Mouse (Mus musculus) CH12.LX (cell line): ENCODE data around the gene Zfyve19. TPM values are rescaled to one million over a fixed set of nuclear protein-coding genes. Genes with fewer than 3 reads are reported as not detected.

ENCODE experiments used
- DNase-seq: peaks from one replicate; pipeline ENCODE4 v3.0.0-alpha.2; 2013; ENCODE audit errors: extremely low read depth
- H3K27ac ChIP-seq: 2 replicates; pipeline ENCODE4 v1.5.1; 2012; ENCODE audit warnings: low read depth, mild to moderate bottlenecking, control low read depth, moderate library complexity; ENCODE audit not compliant: insufficient read depth
- H3K27me3 ChIP-seq: replicated peaks from 2 replicates; pipeline ENCODE3; 2012; ENCODE audit warnings: inconsistent platforms
- H3K36me3 ChIP-seq, 2 experiments: replicated peaks in 1 of 2; 2 replicates each; pipeline versions ENCODE3 to v1.6.1; 2012; ENCODE audit warnings: inconsistent platforms in 1 of 2, low read length in 1 of 2, mild to moderate bottlenecking in 1 of 2, mixed read lengths in 1 of 2, moderate library complexity in 1 of 2; ENCODE audit not compliant: control insufficient read depth in 1 of 2, insufficient read depth in 1 of 2
- H3K4me1 ChIP-seq, 2 experiments: 2 replicates each; pipeline ENCODE4 v1.6.1; 2012; ENCODE audit warnings: inconsistent platforms in 1 of 2, moderate library complexity in 1 of 2; ENCODE audit not compliant: insufficient read depth in 2 of 2, control insufficient read depth in 1 of 2
- H3K4me2 ChIP-seq: 2 replicates; pipeline ENCODE4 v1.6.1; 2012; ENCODE audit warnings: low read depth, mild to moderate bottlenecking, control low read depth; ENCODE audit not compliant: poor library complexity, insufficient read depth, severe bottlenecking
- H3K4me3 ChIP-seq, 3 experiments: fragments of 150-350 bp in 1 of 3; sonication (generic) in 1 of 3; replicated peaks in 1 of 3; 2 replicates each; pipeline versions ENCODE3 to v1.5.1; 2011 to 2012; ENCODE audit warnings: low read depth in 2 of 3, low read length in 2 of 3, mild to moderate bottlenecking in 2 of 3, moderate library complexity in 2 of 3, control low read depth in 1 of 3, improper control_type of control experiment in 1 of 3, inconsistent platforms in 1 of 3, mixed read lengths in 1 of 3; ENCODE audit not compliant: poor library complexity in 1 of 3
- H3K79me2 ChIP-seq: replicated peaks from 2 replicates; pipeline ENCODE4 v1.6.1; 2012; ENCODE audit warnings: mild to moderate bottlenecking, moderate library complexity; ENCODE audit not compliant: control insufficient read depth, poor library complexity, insufficient read depth, severe bottlenecking; ENCODE audit errors: extremely low read depth
- H3K9ac ChIP-seq: 2 replicates; pipeline ENCODE4 v1.6.1; 2012; ENCODE audit warnings: low read depth, mild to moderate bottlenecking, control low read depth, moderate library complexity; ENCODE audit not compliant: insufficient read depth
- H3K9me3 ChIP-seq: replicated peaks from 2 replicates; pipeline ENCODE3; 2012; ENCODE audit warnings: low read length, inconsistent platforms, mixed read lengths
- CTCF ChIP-seq, 2 experiments: IDR thresholded peaks in 1 of 2; conservative IDR thresholded peaks in 1 of 2; 2 replicates each; pipeline ENCODE4 v1.5.1; 2011 to 2012; ENCODE audit warnings: low read depth in 2 of 2, low read length in 2 of 2, improper control_type of control experiment in 1 of 2, inconsistent platforms in 1 of 2, mild to moderate bottlenecking in 1 of 2, moderate library complexity in 1 of 2
- ELF1 ChIP-seq: IDR thresholded peaks from 2 replicates; pipeline ENCODE4 v1.6.1; 2014; ENCODE audit warnings: low read depth, mild to moderate bottlenecking, inconsistent platforms, low read length, improper control_type of control experiment
- ETS1 ChIP-seq: conservative IDR thresholded peaks from 2 replicates; pipeline ENCODE4 v1.6.1; 2012; ENCODE audit warnings: low read depth, mild to moderate bottlenecking, inconsistent platforms, low read length, improper control_type of control experiment, moderate library complexity
- IRF4 ChIP-seq: IDR thresholded peaks from 2 replicates; pipeline ENCODE4 v1.6.1; 2014; ENCODE audit warnings: low read depth, mild to moderate bottlenecking, inconsistent platforms, low read length, improper control_type of control experiment
- JUND ChIP-seq: conservative IDR thresholded peaks from 2 replicates; pipeline ENCODE4 v1.6.1; 2011; ENCODE audit warnings: low read depth, low read length, improper control_type of control experiment
- KAT2A ChIP-seq: IDR thresholded peaks from 2 replicates; pipeline ENCODE4 v1.6.1; 2012; ENCODE audit warnings: low read length, improper control_type of control experiment, inconsistent platforms; ENCODE audit not compliant: insufficient replicate concordance
- MAFK ChIP-seq: IDR thresholded peaks from 2 replicates; pipeline ENCODE4 v1.6.1; 2011; ENCODE audit warnings: low read length, improper control_type of control experiment; ENCODE audit not compliant: insufficient replicate concordance
- MAX ChIP-seq: IDR thresholded peaks from 2 replicates; pipeline ENCODE4 v1.6.1; 2011; ENCODE audit warnings: low read length, improper control_type of control experiment
- MEF2A ChIP-seq: IDR thresholded peaks from 2 replicates; pipeline ENCODE4 v1.6.1; 2014; ENCODE audit warnings: low read depth, mild to moderate bottlenecking, inconsistent platforms, low read length, improper control_type of control experiment, borderline replicate concordance
- MXI1 ChIP-seq: IDR thresholded peaks from 2 replicates; pipeline ENCODE4 v1.6.1; 2011; ENCODE audit warnings: mild to moderate bottlenecking, low read depth, low read length, improper control_type of control experiment
- MYC ChIP-seq: IDR thresholded peaks from 2 replicates; pipeline ENCODE4 v1.6.1; 2011; ENCODE audit warnings: low read depth, mild to moderate bottlenecking, improper control_type of control experiment, low read length
- NELFE ChIP-seq: IDR thresholded peaks from 2 replicates; pipeline ENCODE4 v1.6.1; 2011; ENCODE audit warnings: low read depth, low read length, improper control_type of control experiment
- NRF1 ChIP-seq: IDR thresholded peaks from 2 replicates; pipeline ENCODE4 v1.6.1; 2014; ENCODE audit warnings: low read depth, mild to moderate bottlenecking, inconsistent platforms, low read length, improper control_type of control experiment, moderate library complexity
- POLR2A ChIP-seq: IDR thresholded peaks from 2 replicates; pipeline ENCODE4 v1.6.1; 2011; ENCODE audit warnings: low read depth, mild to moderate bottlenecking, improper control_type of control experiment, low read length
- RAD21 ChIP-seq: IDR thresholded peaks from 2 replicates; pipeline ENCODE4 v1.6.1; 2011; ENCODE audit warnings: low read depth, mild to moderate bottlenecking, low read length, improper control_type of control experiment, moderate library complexity
- RCOR1 ChIP-seq: conservative IDR thresholded peaks from 2 replicates; pipeline ENCODE4 v1.6.1; 2012; ENCODE audit warnings: low read depth, mild to moderate bottlenecking, inconsistent platforms, low read length, improper control_type of control experiment
- SIN3A ChIP-seq: IDR thresholded peaks from 2 replicates; pipeline ENCODE4 v1.6.1; 2012; ENCODE audit warnings: low read length, improper control_type of control experiment, inconsistent platforms
- SMC3 ChIP-seq: IDR thresholded peaks from 2 replicates; pipeline ENCODE4 v1.6.1; 2011; ENCODE audit warnings: low read depth, low read length, improper control_type of control experiment
- TCF12 ChIP-seq: IDR thresholded peaks from 2 replicates; pipeline ENCODE4 v1.6.1; 2014; ENCODE audit warnings: low read depth, mild to moderate bottlenecking, inconsistent platforms, low read length, improper control_type of control experiment
- USF1 ChIP-seq: IDR thresholded peaks from 2 replicates; pipeline ENCODE4 v1.6.1; 2014; ENCODE audit warnings: low read depth, mild to moderate bottlenecking, inconsistent platforms, low read length, improper control_type of control experiment
- USF2 ChIP-seq: conservative IDR thresholded peaks from 2 replicates; pipeline ENCODE4 v1.6.1; 2011; ENCODE audit warnings: low read depth, low read length, improper control_type of control experiment
- ZC3H11A ChIP-seq: IDR thresholded peaks from 2 replicates; pipeline ENCODE4 v1.6.1; 2012; ENCODE audit warnings: low read depth, mild to moderate bottlenecking, inconsistent platforms, low read length, improper control_type of control experiment
- ZKSCAN1 ChIP-seq: IDR thresholded peaks from 2 replicates; pipeline ENCODE4 v1.6.1; 2012; ENCODE audit warnings: low read depth, inconsistent platforms, low read length, improper control_type of control experiment, borderline replicate concordance
- ZMIZ1 ChIP-seq: IDR thresholded peaks from 2 replicates; pipeline ENCODE4 v1.6.1; 2012; ENCODE audit warnings: low read depth, mild to moderate bottlenecking, inconsistent platforms, low read length, improper control_type of control experiment
- ZNF384 ChIP-seq: IDR thresholded peaks from 2 replicates; pipeline ENCODE4 v1.6.1; 2012; ENCODE audit warnings: low read depth, low read length, improper control_type of control experiment, inconsistent platforms
- dilution Hi-C: fragments of 300-500 bp; cut with MboI; formaldehyde crosslinking; loops from 2 replicates; pipeline ENCODE4 v1.14.3; 2020; ENCODE audit warnings: low sequenced_read_pairs; ENCODE audit not compliant: extremely low pct_unique_long_range_greater_than_20kb, extremely low pct_ligation_motif_present
- in situ Hi-C: fragments of 300-500 bp; cut with MboI; formaldehyde crosslinking; loops from 3 replicates; pipeline ENCODE4 v1.14.3; 2019; ENCODE audit warnings: low sequenced_read_pairs, low pct_ligation_motif_present, low pct_unique_long_range_greater_than_20kb, mixed read lengths
- polyA plus RNA-seq: library from polyadenylated mRNA; unstranded; fragments of >175 nt; gene quantifications from 2 replicates; pipeline ENCODE4 v1.2.1, GENCODE M21; 2012; ENCODE audit warnings: low read depth; ENCODE audit not compliant: insufficient read length
- total RNA-seq, 2 experiments: library from RNA; depleted of rRNA; stranded (reverse); fragments of 300-350 nt in 1 of 2; fragments of >200 nt in 1 of 2; gene quantifications; 2 replicates each; pipeline ENCODE4 v1.2.3; 2012 to 2014

Zfyve19 gene
- total and polyA plus RNA-seq, 3 experiments = 28.0 to 45.2 (median 38.2) TPM

DNA sequence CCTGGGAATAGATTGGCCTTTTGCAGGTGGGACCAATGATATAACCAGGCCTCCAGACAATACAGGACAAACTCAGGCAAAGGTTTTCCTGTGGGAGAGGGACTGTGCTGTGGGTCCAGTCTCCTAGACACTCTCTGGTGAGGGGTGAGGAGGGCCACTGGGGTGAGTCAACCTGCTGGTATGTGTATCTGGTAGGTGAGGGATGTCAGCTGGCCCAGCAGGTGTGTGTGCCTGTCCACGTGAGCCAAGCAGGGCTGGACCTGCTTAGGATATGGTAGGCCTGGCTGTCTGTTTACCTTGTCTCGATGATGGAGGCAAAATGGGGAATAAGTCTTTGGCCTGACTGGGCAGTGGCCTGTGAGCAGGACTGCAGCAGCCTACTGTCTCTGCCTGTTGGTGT lies 30.3 kb downstream of the Zfyve19 start:
- peaks cover 14% of the 10 kb centered on the region for H3K27me3 ChIP-seq
- peaks cover 2% of the 10 kb centered on the region for H3K9me3 ChIP-seq
- H3K36me3 ChIP-seq = no peaks in the 10 kb centered on the region
- H3K4me2 ChIP-seq = no peak overlapping the region
- H3K4me3 ChIP-seq = no peak overlapping the region
- H3K27ac ChIP-seq = no peak overlapping the region
- no peak overlapping the region for H3K9ac ChIP-seq
- no peak for TF ChIP-seq ZC3H11A
- no peak for TF ChIP-seq NRF1
- TF ChIP-seq ZKSCAN1 = no peak
- no peak for TF ChIP-seq IRF4
- no peak for TF ChIP-seq RCOR1
- no peak for TF ChIP-seq TCF12
- no peak for TF ChIP-seq MEF2A
- no peak for TF ChIP-seq MXI1
- TF ChIP-seq RAD21 = no peak
- no peaks in the 10 kb centered on the region for H3K79me2 ChIP-seq
- DNase-seq = no peak
- peaks cover 0 to 10% of the 10 kb centered on the region in 2 experiments; a peak in 2 of 4 replicates for H3K4me1 ChIP-seq
- dilution Hi-C loops = no loop called here
- in situ Hi-C loops = no loop called here

DNA sequence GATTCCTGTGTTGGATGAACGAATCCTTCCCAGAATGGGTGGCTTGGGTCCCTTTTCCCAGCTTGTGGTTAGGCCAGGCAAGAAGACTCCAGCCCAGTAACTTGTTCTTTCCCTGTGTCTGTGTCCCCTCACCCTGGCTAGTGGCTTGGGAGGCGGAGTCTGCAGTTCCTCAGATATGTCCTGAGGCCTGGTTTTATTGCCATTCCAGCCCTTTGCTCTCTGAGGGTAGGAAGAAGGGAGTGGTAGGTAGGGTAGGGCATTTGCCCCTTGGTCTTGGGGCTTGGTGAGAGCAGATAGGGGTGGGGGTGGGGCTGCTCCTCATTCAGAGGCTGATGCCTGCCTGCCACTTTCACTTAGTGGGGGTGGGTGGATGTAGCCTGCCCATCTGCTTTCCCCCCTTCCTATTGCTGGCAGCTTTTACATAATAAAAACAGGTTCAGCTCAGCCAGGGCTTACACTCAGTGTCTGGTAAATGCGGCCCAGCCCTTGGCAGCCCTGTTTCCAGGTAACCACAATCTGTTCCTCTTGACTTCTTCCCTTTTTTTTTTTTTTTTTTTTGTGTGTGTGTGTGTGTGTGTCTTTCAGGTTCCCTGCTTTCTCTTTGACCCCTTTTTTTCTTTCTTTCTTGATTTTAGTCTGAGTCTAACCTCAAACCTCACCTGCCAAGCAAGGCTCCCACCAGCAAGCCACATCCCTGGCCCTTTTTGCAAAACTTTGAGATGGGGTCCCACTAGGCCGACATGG lies 31.8 kb downstream of the Zfyve19 start:
- in situ Hi-C loops = no loop called here
- Histone ChIP-seq H3K27ac (no peak overlapping the region), H3K79me2 (no peaks in the 10 kb centered on the region), H3K27me3 (peaks cover 14% of the 10 kb centered on the region), H3K9ac (no peak overlapping the region), H3K4me3 (no peak overlapping the region), H3K36me3 (no peaks in the 10 kb centered on the region), H3K4me2 (no peak overlapping the region), H3K9me3 (peaks cover 2% of the 10 kb centered on the region), H3K4me1 (peaks cover 2 to 12% of the 10 kb centered on the region in 2 experiments; a peak in 2 of 4 replicates)
- TF ChIP-seq MXI1 = no peak
- peak; percentile 82 for TF ChIP-seq ZNF384
- TF ChIP-seq USF2 = no peak
- DNase-seq = no peak
- dilution Hi-C loops = no loop called here

DNA sequence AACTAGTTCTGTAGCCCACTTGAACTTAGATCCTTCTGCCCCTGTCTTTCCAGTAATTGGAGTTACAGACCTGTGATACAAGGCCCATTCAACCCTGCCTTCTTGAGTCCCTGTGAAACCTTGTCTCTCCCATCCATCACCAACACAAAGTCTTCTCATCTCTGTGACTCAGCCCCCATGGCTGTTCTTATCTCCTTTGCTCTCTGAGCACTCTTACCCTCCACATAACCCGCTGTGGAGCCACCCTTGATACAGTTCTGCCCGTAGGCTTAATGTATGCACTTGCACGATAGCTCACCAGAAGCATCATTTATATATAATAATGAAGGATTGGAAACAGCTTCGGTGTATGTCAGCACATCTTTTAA lies 32.4 kb downstream of the Zfyve19 start:
- Histone ChIP-seq H3K4me3 (no peak overlapping the region), H3K27me3 (peaks cover 11% of the 10 kb centered on the region), H3K9me3 (peaks cover 2% of the 10 kb centered on the region), H3K36me3 (no peaks in the 10 kb centered on the region), H3K4me1 (peaks cover 2 to 12% of the 10 kb centered on the region in 2 experiments; a peak in 2 of 4 replicates), H3K4me2 (no peak overlapping the region), H3K27ac (no peak overlapping the region), H3K9ac (no peak overlapping the region), H3K79me2 (no peaks in the 10 kb centered on the region)
- dilution Hi-C loops (no loop called here), in situ Hi-C loops (no loop called here)
- TF ChIP-seq ZKSCAN1 (no peak), MEF2A (no peak), MAX (no peak), NELFE (no peak), USF1 (no peak), ETS1 (no peak), RCOR1 (no peak), MYC (no peak), JUND (no peak), ELF1 (no peak), TCF12 (no peak), USF2 (no peak), NRF1 (no peak), KAT2A (no peak), MAFK (no peak), ZMIZ1 (no peak), SMC3 (no peak), CTCF (conservative IDR thresholded peaks at IDR 0.05 in 1 of 2, IDR thresholded peaks at IDR 0.05 in 1 of 2; ENCODE audit: low read depth in 2 of 2, low read length in 2 of 2) (no peak), SIN3A (no peak), POLR2A (no peak)
- no peak for DNase-seq
